Mouse (Mus musculus): ENCODE results near the gene Mrpl30. TPM values are rescaled to one million over a fixed set of nuclear protein-coding genes. Genes with fewer than 3 reads are reported as not detected.
A peak's percentile ranks its signal among the peaks of the same experiment; 100 is the strongest.

Mrpl30 gene
- polyA plus RNA-seq, 1 experiment from 2014 or later: 247 TPM

- DNase-seq: peak; percentile 71
- TF ChIP-seq CTCF (IDR thresholded peaks at IDR 0.05; ENCODE audit: low read depth): peak; percentile 45
Observed at GRCm38 (mm10) chr1:37931806-37932205, 41.5 kb downstream of the Mrpl30 start.

More at GRCm38 (mm10) chr1:37931806-37932205, 41.5 kb downstream of the Mrpl30 start:
- H3K36me3 ChIP-seq (ENCODE audit: insufficient read depth): no peaks in the 10 kb centered on the region
- no peaks in the 10 kb centered on the region for H3K9me3 ChIP-seq (ENCODE audit: low read depth, low read length)
- no peak overlapping the region for H3K27ac ChIP-seq (ENCODE audit: low read depth)
- no peak overlapping the region for H3K9ac ChIP-seq
- no peaks in the 10 kb centered on the region for H3K27me3 ChIP-seq (ENCODE audit: insufficient read depth, low read length)
- no peak overlapping the region for H3K4me2 ChIP-seq
- H3K4me1 ChIP-seq (ENCODE audit: insufficient read depth): no peaks in the 10 kb centered on the region
- 11% methylated on average over 3 of the region's 3 CpGs for WGBS
- no peak overlapping the region for H3K4me3 ChIP-seq (ENCODE audit: low read depth, low read length)
- peak; percentile 56; the same call in 1 of the 2 replicates for ATAC-seq (ENCODE audit: insufficient read depth)

Other genes starting within 250 kb of the Mrpl30 start
- gene 2010300C02Rik, start 170.4 kb upstream of the Mrpl30 start, polyA plus RNA-seq (2014; fragmentation: Nextera tagmentation; extraction: Ambion mirVana): 8.1 and 8.5 TPM in 2 replicates
- gene Tsga10, start 24.0 kb upstream of the Mrpl30 start, polyA plus RNA-seq (2014; fragmentation: Nextera tagmentation; extraction: Ambion mirVana): 7.7 TPM in 2 replicates
- gene Lipt1, start 18.7 kb upstream of the Mrpl30 start, polyA plus RNA-seq (2014; fragmentation: Nextera tagmentation; extraction: Ambion mirVana): 7.2 and 9.4 TPM in 2 replicates
- gene Mitd1, start 66 bp upstream of the Mrpl30 start, polyA plus RNA-seq (2014; fragmentation: Nextera tagmentation; extraction: Ambion mirVana): 24.2 and 26.4 TPM in 2 replicates
- not detected in 2 replicates for gene Lyg2, start 26.0 kb downstream of the Mrpl30 start, polyA plus RNA-seq (2014; fragmentation: Nextera tagmentation; extraction: Ambion mirVana)
- not detected in 2 replicates for gene Lyg1, start 67.3 kb downstream of the Mrpl30 start, polyA plus RNA-seq (2014; fragmentation: Nextera tagmentation; extraction: Ambion mirVana)
- gene Txndc9, start 107.4 kb downstream of the Mrpl30 start, polyA plus RNA-seq (2014; fragmentation: Nextera tagmentation; extraction: Ambion mirVana): 127 and 153 TPM in 2 replicates
- gene Eif5b, start 107.5 kb downstream of the Mrpl30 start, polyA plus RNA-seq (2014; fragmentation: Nextera tagmentation; extraction: Ambion mirVana): 25.4 and 25.8 TPM in 2 replicates
- 27.3 and 32.3 TPM in 2 replicates for gene Rev1, start 239.3 kb downstream of the Mrpl30 start, polyA plus RNA-seq (2014; fragmentation: Nextera tagmentation; extraction: Ambion mirVana)

All from lung, embryonic 14.5 days (tissue).